Comparison of ENCODE assay signal across 9 mouse cellular contexts in genomic region chr5:97126005-97126404, GRCm38 (mm10). TPM values are rescaled to one million over a fixed set of nuclear protein-coding genes. Genes with fewer than 3 reads are reported as not detected.
DNase-seq lines count a peak whose midpoint lies in the region; ATAC-seq and TF ChIP-seq lines count a peak whose summit lies in the region.
"Had no signal": no experiment of that assay in that cellular context is flagged by ENCODE, and none has a peak within 500 bp of the region (broad histone marks: within the 10 kb centered on the region; RNA-seq: fewer than 3 reads in every experiment).

No protein-coding gene starts in this region.

- no peak for TF ChIP-seq POLR2A in limb, embryonic 14.5 days (IDR thresholded peaks at IDR 0.05; ENCODE audit: borderline replicate concordance, extremely low read depth, insufficient read depth, insufficient read length)

- H3K36me3 ChIP-seq in hindbrain, embryonic 11.5 days (ENCODE audit: control insufficient read depth, insufficient read depth, low read length), result no peaks in the 10 kb centered on the region
- no peaks in the 10 kb centered on the region for H3K36me3 ChIP-seq in limb, embryonic 14.5 days (ENCODE audit: control insufficient read depth, insufficient read depth, low read length)

- H3K27me3 ChIP-seq in hindbrain, embryonic 11.5 days (ENCODE audit: control insufficient read depth, insufficient read depth, low read length), result no peaks in the 10 kb centered on the region
- H3K27me3 ChIP-seq in limb, embryonic 14.5 days (ENCODE audit: control insufficient read depth, insufficient read depth, low read length), result no peaks in the 10 kb centered on the region; the same call in 1 of the 2 replicates

- H3K4me2 ChIP-seq in hindbrain, embryonic 11.5 days (replicated peaks; ENCODE audit: low read depth, low read length), result no peak overlapping the region
- H3K4me2 ChIP-seq in limb, embryonic 14.5 days (replicated peaks; ENCODE audit: low read depth, low read length, severe bottlenecking), result no peak overlapping the region

- H3K4me3 ChIP-seq in hindbrain, embryonic 11.5 days (ENCODE audit: low read depth, low read length), result no peak overlapping the region
- no peak overlapping the region for H3K4me3 ChIP-seq in limb, embryonic 14.5 days (replicated peaks; ENCODE audit: low read length)
- H3K4me3 ChIP-seq: erythroblast, embryonic 14.5 days had no signal

- no peaks in the 10 kb centered on the region for H3K4me1 ChIP-seq in hindbrain, embryonic 11.5 days (replicated peaks; ENCODE audit: control insufficient read depth, insufficient read depth, low read length)
- H3K4me1 ChIP-seq in limb, embryonic 14.5 days (ENCODE audit: control insufficient read depth, insufficient read depth, low read length), result no peaks in the 10 kb centered on the region; the same call in 1 of the 2 replicates

- ATAC-seq in hindbrain, embryonic 11.5 days (ENCODE audit: low FRiP score), result peak; percentile 62
- peak; percentile 70; the same call in 1 of the 2 replicates for ATAC-seq in limb, embryonic 14.5 days (ENCODE audit: low FRiP score, low read depth)

- peak; percentile 52 for DNase-seq in layer of hippocampus, adult 11-12 months (ENCODE audit: low spot score)
- no peak for DNase-seq in layer of hippocampus, adult 8-10 months (ENCODE audit: low spot score in 2 of 2)
- DNase-seq in MN1 (ENCODE audit: low spot score), result peak; percentile 37
- DNase-seq in cerebellum, postnatal 14 days, result peak; percentile 77 to 83
- DNase-seq in hindbrain, embryonic 11.5 days (ENCODE audit: low spot score), result peak; percentile 73
- peak; percentile 55 for DNase-seq in limb, embryonic 14.5 days (ENCODE audit: low spot score)
- DNase-seq in natural killer cell, adult 2 months (ENCODE audit: low spot score in 2 of 2), result peak; percentile 3 to 6
- DNase-seq in urinary bladder, postnatal 14 days (ENCODE audit: low spot score), result no peak

- H3K27ac ChIP-seq in hindbrain, embryonic 11.5 days (ENCODE audit: low read depth, low read length), result no peak overlapping the region
- no peak overlapping the region for H3K27ac ChIP-seq in limb, embryonic 14.5 days (replicated peaks; ENCODE audit: low read depth, low read length)

- no peaks in the 10 kb centered on the region for H3K9me3 ChIP-seq in hindbrain, embryonic 11.5 days (ENCODE audit: control insufficient read depth, low read length)
- H3K9me3 ChIP-seq in limb, embryonic 14.5 days (ENCODE audit: control insufficient read depth, low read length), result no peaks in the 10 kb centered on the region

- no peak overlapping the region for H3K9ac ChIP-seq in hindbrain, embryonic 11.5 days (ENCODE audit: low read depth, low read length)
- no peak overlapping the region for H3K9ac ChIP-seq in limb, embryonic 14.5 days (ENCODE audit: low read depth, low read length, severe bottlenecking)

- 17% methylated on average over 4 of the region's 4 CpGs for WGBS in hindbrain, embryonic 11.5 days
- WGBS in limb, embryonic 14.5 days, result 16% methylated on average over 4 of the region's 4 CpGs

RNA-seq across cellular contexts. Expression of gene Paqr3, which starts 14.6 kb away (rescaled TPM):
- 10 to 100 TPM; 25.8 to 38.3 (median 30.7) TPM for total RNA-seq in layer of hippocampus, adult 8-10 months (2022)
- polyA plus RNA-seq in hindbrain, embryonic 11.5 days (2014; fragmentation: Nextera tagmentation; extraction: Ambion mirVana), result 12.7 and 14.9 TPM in 2 replicates
- 5.0 and 8.7 TPM in 2 replicates for polyA plus RNA-seq in limb, embryonic 14.5 days (2012; rRNA removed)
- polyA plus RNA-seq in limb, embryonic 14.5 days (2014; fragmentation: Nextera tagmentation; extraction: Ambion mirVana), result 3.9 and 4.6 TPM in 2 replicates

Comparison
In these comparisons a context has a peak if more than half of its experiments do, and no peak if none do; other contexts are left out.
1. DNase-seq: peak in layer of hippocampus, adult 11-12 months (single experiment), MN1 (single experiment), cerebellum, postnatal 14 days (2 of 2), hindbrain, embryonic 11.5 days (single experiment), limb, embryonic 14.5 days (single experiment) and natural killer cell, adult 2 months (2 of 2); none in layer of hippocampus, adult 8-10 months (0 of 2) and urinary bladder, postnatal 14 days (single experiment).